Mouse (Mus musculus) small intestine, adult 2 months (tissue): ENCODE data around the gene Clec16a.

Source experiments
- CTCF ChIP-seq: fragments of 200-500 bp; IDR thresholded peaks from 2 replicates; pipeline ENCODE4 v1.5.1; 2012; ENCODE audit warnings: low read depth, mild to moderate bottlenecking, control low read depth, inconsistent platforms, low read length, moderate library complexity, mixed read lengths; ENCODE audit not compliant: insufficient replicate concordance, insufficient read length; ENCODE audit errors: extremely low read depth
- POLR2A ChIP-seq: fragments of 200-500 bp; IDR thresholded peaks from 2 replicates; pipeline ENCODE4 v1.6.1; 2012; ENCODE audit warnings: low read depth, mild to moderate bottlenecking, control low read depth, inconsistent platforms, low read length, moderate library complexity

DNA sequence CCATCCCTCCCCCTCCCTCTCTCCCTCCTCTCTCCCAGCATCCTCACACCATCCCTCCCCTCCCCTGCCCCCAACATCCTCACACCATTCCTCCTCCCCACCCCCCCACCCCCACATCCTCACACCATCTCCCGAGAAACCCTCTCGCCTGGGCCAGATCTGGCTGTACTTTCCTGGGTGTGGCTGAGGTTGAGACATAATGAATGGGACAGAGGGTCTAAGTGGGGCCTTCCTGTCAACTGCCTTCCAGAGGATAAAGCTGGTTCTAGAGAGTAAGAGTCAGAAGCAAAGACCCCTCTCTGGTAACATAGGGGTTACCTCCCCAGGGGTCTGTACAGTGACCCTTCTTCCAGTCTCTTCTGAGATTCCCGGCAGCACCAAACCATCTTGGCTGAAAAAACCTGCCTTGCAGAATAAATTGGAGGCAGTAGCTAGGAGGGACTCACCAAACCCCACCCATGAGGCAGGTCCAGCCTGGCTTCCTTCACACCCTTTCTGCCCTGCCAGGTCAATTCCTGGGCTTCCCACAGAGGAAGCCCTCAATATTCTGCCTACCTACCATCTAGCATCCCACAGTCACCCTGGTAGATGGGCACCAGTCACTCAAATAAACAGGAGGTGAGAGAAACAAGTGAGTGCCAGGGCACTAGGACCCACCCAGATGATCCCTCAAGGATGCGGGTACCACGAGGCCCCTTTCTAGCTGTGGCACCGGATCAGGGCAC is 218.6 kb downstream of the Clec16a start:
- TF ChIP-seq POLR2A (no peak), CTCF (no peak)
